Mouse (Mus musculus) urinary bladder, adult 18-20 months (tissue): ENCODE results near the gene Tmem117.

Source experiments
- DNase-seq, 2 experiments: peaks; one replicate each; pipeline ENCODE4 v3.0.0; 2022; ENCODE audit warnings: low spot score in 2 of 2, mixed read lengths in 2 of 2

Gene Tmem117

DNA sequence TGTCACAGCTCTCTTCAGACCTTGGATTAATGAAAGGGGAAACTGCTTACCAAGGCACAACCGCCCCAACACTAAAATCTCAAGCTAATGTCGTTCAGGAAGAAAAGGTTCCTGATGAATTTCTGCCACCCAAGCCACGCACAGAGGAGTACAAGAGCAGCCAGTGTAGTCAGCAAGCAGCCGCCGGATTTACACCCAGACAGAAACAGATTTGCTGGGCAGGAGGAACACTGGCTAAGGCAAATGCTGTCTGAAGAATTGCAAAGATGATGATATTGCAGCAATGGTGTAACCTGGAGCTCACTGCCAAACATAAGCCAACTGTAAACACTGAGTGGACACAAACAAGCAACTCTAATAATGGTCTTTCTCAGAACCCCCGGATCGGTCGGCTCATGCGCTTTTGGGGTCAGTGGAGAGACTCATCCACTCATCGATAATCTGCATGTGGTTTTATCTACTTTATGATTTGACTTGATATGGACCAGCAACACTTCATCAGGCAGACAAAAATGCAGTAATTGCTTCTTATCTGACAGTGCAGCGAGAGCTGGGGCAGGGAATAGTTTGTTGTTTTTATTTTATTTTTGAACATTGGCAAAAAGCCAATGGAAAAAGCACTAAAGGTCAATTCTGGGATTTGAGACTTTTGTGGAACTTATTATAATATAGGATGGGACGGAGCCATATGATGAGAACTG lies 509.8 kb downstream of the Tmem117 start:
- no peak for DNase-seq

- DNase-seq = no peak
These were observed 515.1 kb downstream of the Tmem117 start for GRCm38 (mm10) chr15:95144131-95144530.

DNA sequence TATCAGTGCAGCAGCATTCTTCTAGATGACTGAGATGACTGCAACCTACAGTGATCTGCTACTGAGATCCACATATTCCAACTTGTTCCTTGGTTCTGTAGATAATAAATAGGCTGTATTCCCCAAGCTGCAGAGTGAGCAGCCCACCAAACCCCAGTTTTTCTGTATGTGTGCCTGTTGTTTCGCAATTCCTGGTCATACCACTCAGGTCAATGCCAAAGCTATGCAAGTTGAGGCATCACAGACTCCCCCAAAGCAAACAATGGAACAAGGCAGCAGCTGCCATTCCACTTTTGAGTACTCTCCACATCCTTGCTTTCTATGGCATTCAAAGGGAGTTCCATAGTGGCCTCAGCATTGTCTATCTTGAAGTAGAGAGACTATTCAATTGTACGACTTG lies 516.1 kb downstream of the Tmem117 start:
- DNase-seq = no peak
